In genomic region chr2:113849141-113849540, GRCm38 (mm10) we compare ENCODE assay signal across 8 mouse cellular contexts. TPM values are rescaled to one million over a fixed set of nuclear protein-coding genes. Genes with fewer than 3 reads are reported as not detected.
DNase-seq lines count a peak whose midpoint lies in the region; ATAC-seq lines count a peak whose summit lies in the region.

No protein-coding gene starts in this region.

- H3K36me3 ChIP-seq in erythroblast, embryonic 14.5 days (ENCODE audit: control insufficient read depth), result peaks cover 31% of the 10 kb centered on the region
- peaks cover 27% of the 10 kb centered on the region for H3K36me3 ChIP-seq in liver, embryonic 12.5 days

- DNase-seq in embryo, embryonic 11 days, result peak; percentile 37
- no peak for DNase-seq in embryo, embryonic 10.5 days (ENCODE audit: low spot score)
- DNase-seq in 3134 (ENCODE audit: extremely low read depth, insufficient read length, low spot score), result peak; percentile 25
- no peak for DNase-seq in yolk sac, embryonic 10.5 days (ENCODE audit: low spot score)
- no peak for DNase-seq in kidney, postnatal 10 days
- no peak for DNase-seq in right cerebral cortex, adult 2 months (ENCODE audit: low spot score in 2 of 2)

- H3K4me1 ChIP-seq in erythroblast, embryonic 14.5 days (ENCODE audit: control insufficient read depth), result peaks cover 30% of the 10 kb centered on the region
- peaks cover 26% of the 10 kb centered on the region for H3K4me1 ChIP-seq in liver, embryonic 12.5 days

- peak overlapping the region; percentile 85 for H3K9ac ChIP-seq in liver, embryonic 12.5 days

- H3K27me3 ChIP-seq in erythroblast, embryonic 14.5 days (ENCODE audit: control insufficient read depth), result peaks cover 3% of the 10 kb centered on the region
- no peaks in the 10 kb centered on the region for H3K27me3 ChIP-seq in liver, embryonic 12.5 days (replicated peaks)

- peak overlapping the region; percentile 78 for H3K4me3 ChIP-seq in erythroblast, embryonic 14.5 days (replicated peaks)
- H3K4me3 ChIP-seq in liver, embryonic 12.5 days, result peak overlapping the region; percentile 93

- H3K4me2 ChIP-seq in liver, embryonic 12.5 days, result peak overlapping the region; percentile 83

- WGBS in liver, embryonic 12.5 days (ENCODE audit: insufficient replicate concordance), result 15% methylated on average over 3 of the region's 3 CpGs

- no peak for ATAC-seq in liver, embryonic 12.5 days

- H3K27ac ChIP-seq in liver, embryonic 12.5 days, result peak overlapping the region; percentile 93

- no peaks in the 10 kb centered on the region for H3K9me3 ChIP-seq in erythroblast, embryonic 14.5 days (ENCODE audit: control insufficient read depth, low read length)
- H3K9me3 ChIP-seq in liver, embryonic 12.5 days (replicated peaks), result no peaks in the 10 kb centered on the region

RNA-seq across cellular contexts. Expression of gene Arhgap11a, which starts 0.7 kb away (rescaled TPM):
- 1.5 and 1.9 TPM in 2 replicates for polyA plus RNA-seq in erythroblast, embryonic 14.5 days (2012)
- polyA plus RNA-seq in liver, embryonic 12.5 days (2016; fragmentation: Nextera tagmentation; extraction: Ambion mirVana), result 29.7 and 31.2 TPM in 2 replicates

RNA-seq across cellular contexts. Expression of gene Scg5, which starts 20.2 kb away (rescaled TPM):
- 0.14 TPM in 1 of 2 replicates, not detected in the other for polyA plus RNA-seq in erythroblast, embryonic 14.5 days (2012)
- not detected in 2 replicates for polyA plus RNA-seq in liver, embryonic 12.5 days (2016; fragmentation: Nextera tagmentation; extraction: Ambion mirVana)

Comparison
In these comparisons a context has a peak if more than half of its experiments do, and no peak if none do; other contexts are left out.
1. DNase-seq: peak in embryo, embryonic 11 days (single experiment) and 3134 (single experiment); none in embryo, embryonic 10.5 days (single experiment), yolk sac, embryonic 10.5 days (single experiment), kidney, postnatal 10 days (single experiment) and right cerebral cortex, adult 2 months (0 of 2).
2. RNA of gene Arhgap11a, which starts 0.7 kb away (polyA plus RNA-seq): 29.7 to 31.2 TPM in liver, embryonic 12.5 days; 1.5 to 1.9 TPM in erythroblast, embryonic 14.5 days; every median in the first group is over 10 times any median in the second.